Comparison of ENCODE assay signal across 18 mouse cellular contexts in genomic region chr6:149221296-149221695, GRCm38 (mm10). TPM values are rescaled to one million over a fixed set of nuclear protein-coding genes. Genes with fewer than 3 reads are reported as not detected.
DNase-seq lines count a peak whose midpoint lies in the region; ATAC-seq and TF ChIP-seq lines count a peak whose summit lies in the region.
"Had no signal": no experiment of that assay in that cellular context is flagged by ENCODE, and none has a peak within 500 bp of the region (broad histone marks: within the 10 kb centered on the region; RNA-seq: fewer than 3 reads in every experiment).

No protein-coding gene starts in this region.

- peak overlapping the region; percentile 88 for H3K27ac ChIP-seq in liver, adult 2 months (replicated peaks; ENCODE audit: insufficient read depth, low read depth, low read length)
- no peak overlapping the region for H3K27ac ChIP-seq in liver, postnatal 0 days (ENCODE audit: low read depth)
- H3K27ac ChIP-seq: embryonic facial prominence, embryonic 13.5 days; forebrain, embryonic 12.5 days; hindbrain, embryonic 13.5 days; hindbrain, postnatal 0 days had no signal

- H3K9me3 ChIP-seq in liver, postnatal 0 days (ENCODE audit: low read length): no peaks in the 10 kb centered on the region
- H3K9me3 ChIP-seq: embryonic facial prominence, embryonic 13.5 days; forebrain, embryonic 12.5 days; heart, embryonic 12.5 days; hindbrain, embryonic 13.5 days had no signal

- no peak for TF ChIP-seq CTCF in liver, adult 2 months (IDR thresholded peaks at IDR 0.05; ENCODE audit: low read depth, low read length)
- TF ChIP-seq CTCF in liver, postnatal 0 days (IDR thresholded peaks at IDR 0.05; ENCODE audit: low read depth): no peak

- H3K36me3 ChIP-seq in liver, adult 2 months (ENCODE audit: control insufficient read depth, insufficient read depth, low read length): no peaks in the 10 kb centered on the region; the same call in 1 of the 2 replicates
- H3K36me3 ChIP-seq in liver, postnatal 0 days (replicated peaks; ENCODE audit: insufficient read depth, low read length): no peaks in the 10 kb centered on the region
- H3K36me3 ChIP-seq: embryonic facial prominence, embryonic 13.5 days; forebrain, embryonic 12.5 days; heart, embryonic 12.5 days; hindbrain, embryonic 13.5 days had no signal

- H3K4me3 ChIP-seq in liver, adult 2 months (ENCODE audit: insufficient read depth, low read depth, low read length): no peak overlapping the region
- H3K4me3 ChIP-seq in liver, postnatal 0 days (ENCODE audit: low read depth, low read length): no peak overlapping the region
- H3K4me3 ChIP-seq: embryonic facial prominence, embryonic 13.5 days; forebrain, embryonic 12.5 days; heart, embryonic 12.5 days; hindbrain, embryonic 13.5 days had no signal

- no peak overlapping the region for H3K4me2 ChIP-seq in liver, postnatal 0 days (ENCODE audit: low read depth, low read length)
- H3K4me2 ChIP-seq: embryonic facial prominence, embryonic 13.5 days; forebrain, embryonic 12.5 days; heart, embryonic 12.5 days; hindbrain, embryonic 13.5 days had no signal

- peak; percentile 76 for DNase-seq in liver, adult 2 months (ENCODE audit: extremely low read depth, low read depth, low spot score)
- no peak for DNase-seq in liver, postnatal 0 days
- DNase-seq in 416B (ENCODE audit: low read depth): peak; percentile 34
- peak; percentile 49 for DNase-seq in Muller cell, postnatal 12 days (ENCODE audit: inconsistent ontology term)
- no peak for DNase-seq in heart, postnatal 14 days
- DNase-seq: adrenal gland, postnatal 10 days; cerebellum, adult 11 months; cerebellum, adult 9-10 months; cerebellum, postnatal 25 days; gastrocnemius, postnatal 14 days; heart, postnatal 4 days had no signal

- H3K9ac ChIP-seq in liver, adult 2 months (ENCODE audit: low read depth, low read length): no peak overlapping the region
- H3K9ac ChIP-seq in liver, postnatal 0 days (replicated peaks): no peak overlapping the region
- H3K9ac ChIP-seq: embryonic facial prominence, embryonic 13.5 days; forebrain, embryonic 12.5 days; heart, embryonic 12.5 days; hindbrain, embryonic 13.5 days had no signal

- no peak for ATAC-seq in liver, postnatal 0 days
- ATAC-seq in megakaryocyte progenitor cell, adult 5-6 weeks (replicated peaks; ENCODE audit: poor library complexity): peak; percentile 70
- ATAC-seq: forebrain, embryonic 16.5 days; hindbrain, postnatal 0 days had no signal

- H3K79me2 ChIP-seq in liver, adult 2 months (ENCODE audit: control insufficient read depth, insufficient read depth, low read length): no peaks in the 10 kb centered on the region

- TF ChIP-seq POLR2A in liver, adult 2 months (IDR thresholded peaks at IDR 0.05; ENCODE audit: extremely low read depth, insufficient read depth, low read length): no peak

- no peak for TF ChIP-seq EP300 in liver, postnatal 0 days (IDR thresholded peaks at IDR 0.05; ENCODE audit: low read depth)

- no peaks in the 10 kb centered on the region for H3K27me3 ChIP-seq in liver, adult 2 months (ENCODE audit: control insufficient read depth, insufficient read depth, low read length)
- no peaks in the 10 kb centered on the region for H3K27me3 ChIP-seq in liver, postnatal 0 days (ENCODE audit: insufficient read depth, low read length)
- H3K27me3 ChIP-seq: embryonic facial prominence, embryonic 13.5 days; forebrain, embryonic 12.5 days; heart, embryonic 12.5 days; hindbrain, embryonic 13.5 days had no signal

- H3K4me1 ChIP-seq in liver, adult 2 months (ENCODE audit: control insufficient read depth, insufficient read depth, low read length): peaks cover 15% of the 10 kb centered on the region
- H3K4me1 ChIP-seq in liver, postnatal 0 days (ENCODE audit: insufficient read depth): no peaks in the 10 kb centered on the region
- H3K4me1 ChIP-seq: embryonic facial prominence, embryonic 13.5 days; forebrain, embryonic 12.5 days; heart, embryonic 12.5 days; hindbrain, embryonic 13.5 days had no signal

- intact Hi-C loops in heart, postnatal 14 days (cut with DNase I): no loop called here

RNA-seq across cellular contexts. Expression of gene Amn1, which starts 32.8 kb away (rescaled TPM):
- total RNA-seq in liver, adult 2 months (2014; rRNA removed): 7.9 and 12.2 TPM in 2 replicates
- polyA plus RNA-seq in liver, adult 2 months (2012; rRNA removed): 4.2 and 4.3 TPM in 2 replicates
- polyA plus RNA-seq in liver, postnatal 0 days (2015; fragmentation: Nextera tagmentation; extraction: Ambion mirVana): 7.1 and 9.1 TPM in 2 replicates
- 7.7 and 11.9 TPM in 2 replicates for total RNA-seq in megakaryocyte progenitor cell, adult 5-6 weeks (2015)
- total RNA-seq in megakaryocyte progenitor cell, adult 5-6 weeks (2017): 9.5 and 13.0 TPM in 2 replicates
- total RNA-seq in heart, postnatal 14 days (2021): 10 to 100 TPM; 19.5 to 21.7 TPM

Comparison
In these comparisons a context has a peak if more than half of its experiments do, and no peak if none do; other contexts are left out.
1. DNase-seq: peak in liver, adult 2 months (single experiment), 416B (single experiment) and Muller cell, postnatal 12 days (single experiment); none in liver, postnatal 0 days (single experiment) and heart, postnatal 14 days (0 of 2).